Mouse (Mus musculus): ENCODE measurements around the gene Tspan31. TPM values are rescaled to one million over a fixed set of nuclear protein-coding genes. Genes with fewer than 3 reads are reported as not detected.
"Not testable (repeated sequence)": the region's sequence is repeated elsewhere in the genome, so short reads cannot be mapped to it uniquely, and the experiment has no call there.

The Tspan31 gene
- total RNA-seq, 4 experiments from 2014 or later, result 43.7 to 50.9 (median 48.6) TPM

DNA sequence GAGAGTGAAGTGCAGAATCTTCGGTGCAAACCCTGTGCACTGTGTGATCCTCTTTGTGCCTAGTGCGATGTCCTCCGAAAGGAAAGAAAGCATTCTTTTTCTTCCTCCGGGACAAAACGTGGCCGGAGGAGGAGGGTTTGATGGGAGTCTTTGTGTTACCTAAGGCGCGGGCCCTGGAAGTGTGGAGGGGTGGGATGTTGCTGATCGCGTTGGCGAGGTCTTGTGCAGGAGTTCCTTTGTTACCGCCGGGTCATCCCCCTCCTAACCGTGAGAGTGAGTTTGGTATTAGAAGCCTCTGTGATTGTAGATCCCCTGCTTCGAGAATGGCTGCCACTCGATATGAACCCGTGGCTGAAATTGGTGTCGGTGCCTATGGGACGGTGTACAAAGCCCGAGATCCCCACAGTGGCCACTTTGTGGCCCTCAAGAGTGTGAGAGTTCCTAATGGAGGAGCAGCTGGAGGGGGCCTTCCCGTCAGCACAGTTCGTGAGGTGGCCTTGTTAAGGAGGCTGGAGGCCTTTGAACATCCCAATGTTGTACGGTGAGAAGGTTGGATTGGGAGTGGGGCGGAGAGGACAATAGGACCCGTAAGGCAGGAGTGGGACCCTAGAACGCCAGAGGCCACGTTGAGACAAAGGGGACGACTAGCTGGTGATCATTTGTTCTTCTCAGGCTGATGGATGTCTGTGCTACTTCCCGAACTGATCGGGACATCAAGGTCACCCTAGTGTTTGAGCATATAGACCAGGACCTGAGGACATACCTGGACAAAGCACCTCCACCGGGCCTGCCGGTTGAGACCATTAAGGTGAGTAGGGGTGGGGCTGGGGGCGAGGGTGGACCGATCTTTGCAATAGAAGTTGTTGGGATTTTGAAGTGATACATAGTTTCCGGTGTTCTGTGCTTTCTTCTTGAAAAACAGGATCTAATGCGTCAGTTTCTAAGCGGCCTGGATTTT, 5.9 kb downstream of the Tspan31 start:
- no peak for DNase-seq (ENCODE audit: low spot score)

GRCm38 (mm10) chr10:127063239-127063872, 6.7 kb downstream of the Tspan31 start, which contains the start of gene Cdk4:
Gene Cdk4 (plus strand): TSS chr10:127063534.
- DNase-seq (ENCODE audit: low spot score), result peak; percentile 97

GRCm38 (mm10) chr10:127062503-127062902, 7.6 kb downstream of the Tspan31 start:
- DNase-seq (ENCODE audit: low spot score), result no peak

GRCm38 (mm10) chr10:127062101-127062500, 8.0 kb downstream of the Tspan31 start:
- DNase-seq (ENCODE audit: low spot score), result not testable (repeated sequence)

DNA sequence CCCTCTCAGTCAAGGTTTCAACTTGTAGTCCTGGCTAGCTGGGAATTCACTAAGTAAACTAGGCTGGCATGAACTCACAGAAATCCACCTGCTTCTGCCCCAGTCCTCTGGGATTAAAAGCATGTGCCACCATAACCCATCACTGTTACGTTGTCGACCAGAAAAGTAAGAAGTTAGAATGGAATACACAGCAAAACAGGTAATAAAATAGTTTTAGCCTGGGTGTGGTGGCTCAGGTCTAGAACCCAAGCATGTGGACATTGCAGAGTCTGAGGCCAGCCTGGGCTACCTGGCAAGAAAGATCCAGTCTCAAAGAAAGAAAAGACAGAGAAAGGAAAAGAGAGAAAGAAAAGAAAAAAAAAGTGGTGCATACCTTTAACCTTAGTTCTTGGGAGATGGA, 8.6 kb downstream of the Tspan31 start:
- no peak for DNase-seq (ENCODE audit: low spot score)

DNA sequence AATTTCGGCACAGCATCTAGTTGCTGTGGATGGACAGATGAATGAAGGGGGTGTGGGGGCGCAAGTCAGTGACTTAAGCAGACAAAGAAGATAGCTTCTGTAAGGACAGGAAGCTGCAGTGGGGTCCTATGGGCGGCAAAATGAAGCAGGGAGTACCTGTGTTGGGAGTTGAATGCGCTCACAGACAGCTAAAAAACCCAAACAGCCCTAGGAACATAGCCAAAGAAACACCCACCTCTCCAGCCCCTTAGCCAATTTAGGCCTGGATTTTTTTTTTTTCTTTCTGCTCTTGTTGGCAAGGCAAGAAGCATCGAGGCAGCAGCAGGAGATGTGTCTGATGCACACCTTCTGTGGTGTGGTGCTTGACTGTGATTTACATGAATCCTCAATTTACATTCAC, 9.0 kb downstream of the Tspan31 start:
- no peak for DNase-seq (ENCODE audit: low spot score)

- DNase-seq (ENCODE audit: low spot score), result no peak
Observed at GRCm38 (mm10) chr10:127059968-127060916, 9.8 kb downstream of the Tspan31 start, which contains the start of gene March9. Gene March9 (minus strand): TSS chr10:127060184.

DNA sequence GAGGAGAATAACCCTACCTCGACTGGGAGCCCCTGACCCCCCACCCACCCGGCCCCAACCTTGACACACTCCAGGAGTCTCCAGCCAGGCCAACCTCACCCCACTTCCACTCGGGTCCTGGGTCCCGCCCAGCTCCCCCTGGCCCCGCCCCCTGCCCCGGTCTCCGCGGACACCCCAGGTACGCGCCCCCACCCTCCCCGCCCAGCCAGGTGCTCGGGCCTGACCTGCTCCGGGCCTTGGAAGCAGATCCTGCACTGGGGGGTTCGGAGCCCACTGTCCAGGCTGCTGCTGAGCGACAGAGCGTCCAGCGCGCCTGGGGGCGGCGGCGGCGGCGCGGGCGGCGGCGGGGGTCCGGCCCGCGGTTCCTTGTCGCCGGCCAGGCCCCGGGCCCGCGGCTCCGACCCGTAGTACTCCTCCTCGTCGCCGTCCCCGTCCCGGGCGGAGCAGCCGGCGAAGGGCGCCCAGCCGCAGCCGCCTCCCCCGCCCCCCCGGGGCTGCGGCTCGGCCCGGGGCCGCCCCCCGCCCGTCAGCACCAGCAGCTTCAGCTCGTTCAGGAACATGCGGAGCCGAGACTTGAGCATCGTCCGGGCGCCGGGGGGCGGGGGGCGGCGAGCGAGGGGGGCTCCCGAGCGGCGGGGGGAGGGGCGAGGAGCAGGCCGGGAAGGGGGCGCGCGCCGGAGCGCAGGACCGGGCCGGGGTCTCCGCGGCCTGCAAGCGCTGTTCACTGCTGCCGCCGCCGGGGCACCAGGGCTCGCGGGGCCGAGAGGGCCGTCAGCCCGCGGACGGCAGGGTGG, 10.7 kb downstream of the Tspan31 start:
- DNase-seq (ENCODE audit: low spot score), result no peak

- DNase-seq (ENCODE audit: low spot score), result no peak
Observed at GRCm38 (mm10) chr10:127058708-127059107, 11.4 kb downstream of the Tspan31 start.

GRCm38 (mm10) chr10:127058161-127058560, 11.9 kb downstream of the Tspan31 start:
- DNase-seq (ENCODE audit: low spot score), result peak; percentile 68

DNA sequence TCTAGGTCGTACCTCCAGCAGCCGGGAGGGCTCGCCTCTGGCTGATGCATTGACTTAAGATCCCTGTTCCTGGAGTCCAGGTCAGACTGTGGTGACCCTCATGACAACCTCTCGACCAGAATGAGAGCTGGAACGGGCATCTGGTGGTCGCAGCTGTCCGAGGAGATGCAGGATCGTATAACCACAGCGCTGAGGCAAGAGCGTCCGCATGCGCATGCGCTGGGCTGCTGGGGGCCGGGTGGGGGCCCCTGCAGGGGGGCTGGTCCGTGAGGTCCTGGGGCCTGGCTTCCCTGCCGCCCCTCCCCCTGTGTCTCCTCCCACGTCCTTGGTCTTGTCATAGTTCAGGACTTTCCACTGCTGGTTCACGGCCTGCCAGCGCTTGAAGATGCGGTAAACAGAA, 13.6 kb downstream of the Tspan31 start:
- no peak for DNase-seq (ENCODE audit: low spot score)

DNA sequence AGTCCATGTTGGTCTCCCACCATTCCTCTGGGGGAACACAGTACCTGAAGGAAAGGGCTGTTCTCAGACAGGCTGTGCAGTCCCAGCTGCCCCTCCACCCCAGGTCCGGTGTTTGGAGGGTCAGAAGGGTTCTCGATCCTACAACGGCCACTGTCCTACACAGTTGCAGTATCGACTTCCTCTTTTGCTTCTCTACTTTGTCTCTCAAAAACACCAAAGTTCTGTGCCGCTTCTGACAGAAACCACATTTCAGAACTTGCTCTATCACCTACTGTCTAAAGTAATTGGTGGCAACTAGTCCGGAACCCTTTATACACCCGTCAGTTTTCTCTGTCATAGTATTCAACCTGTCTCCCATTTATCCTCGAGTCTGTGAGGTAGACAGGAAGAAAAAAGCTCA, 14.7 kb downstream of the Tspan31 start:
- DNase-seq (ENCODE audit: low spot score), result no peak

- DNase-seq (ENCODE audit: low spot score), result no peak
Observed at GRCm38 (mm10) chr10:127054646-127055045, 15.4 kb downstream of the Tspan31 start.

DNA sequence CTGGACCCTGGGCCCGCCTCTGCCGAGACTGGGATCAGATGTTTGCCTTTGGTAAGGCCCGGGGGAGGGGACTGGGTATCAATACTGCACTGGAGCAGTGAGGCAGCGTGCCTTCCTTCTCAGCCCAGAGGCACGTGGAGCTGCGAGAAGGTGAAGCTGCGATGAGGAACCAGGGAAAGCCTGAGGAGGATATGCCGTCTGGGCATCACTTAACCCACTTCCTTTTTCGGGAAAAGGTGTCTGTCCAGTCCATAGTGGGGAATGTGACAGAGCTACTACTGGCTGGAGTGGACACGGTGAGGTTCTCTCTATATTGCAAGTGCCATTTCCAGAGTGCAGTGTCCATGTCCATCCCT, 20.0 kb downstream of the Tspan31 start:
- DNase-seq (ENCODE audit: low spot score), result no peak

DNA sequence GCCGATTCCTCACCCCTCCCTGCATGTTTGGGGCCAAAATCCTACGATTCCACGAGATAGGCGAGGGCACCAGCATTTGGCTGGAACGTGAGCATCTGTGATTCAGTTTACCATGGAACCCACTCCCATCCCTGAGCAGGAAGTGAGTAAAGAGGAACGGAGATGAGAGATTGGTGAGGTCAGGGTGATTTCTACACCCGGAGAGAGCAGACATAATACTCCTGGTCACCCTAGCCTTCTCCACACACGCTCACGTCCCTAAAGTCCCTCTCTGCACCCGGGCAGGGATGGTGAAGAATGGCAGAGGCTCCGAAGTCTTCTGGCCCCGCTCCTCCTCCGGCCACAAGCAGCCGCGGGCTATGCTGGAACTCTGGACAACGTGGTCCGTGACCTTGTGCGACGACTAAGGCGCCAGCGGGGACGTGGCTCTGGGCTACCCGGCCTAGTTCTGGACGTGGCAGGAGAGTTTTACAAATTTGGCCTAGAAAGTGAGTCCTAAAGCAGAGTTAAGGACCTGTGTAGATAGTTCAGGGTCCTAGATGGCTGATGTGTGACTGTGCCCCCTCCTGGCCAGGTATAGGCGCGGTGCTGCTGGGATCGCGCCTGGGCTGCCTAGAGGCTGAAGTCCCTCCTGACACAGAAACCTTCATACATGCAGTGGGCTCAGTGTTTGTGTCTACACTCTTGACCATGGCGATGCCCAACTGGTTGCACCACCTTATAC, 20.5 kb downstream of the Tspan31 start:
- no peak for DNase-seq (ENCODE audit: low spot score)

GRCm38 (mm10) chr10:127048608-127049394, 21.3 kb downstream of the Tspan31 start:
- no peak for DNase-seq (ENCODE audit: low spot score)

- DNase-seq (ENCODE audit: low spot score), result no peak
Observed at GRCm38 (mm10) chr10:127047954-127048353, 22.1 kb downstream of the Tspan31 start, which contains the start of gene Cyp27b1. Gene Cyp27b1 (plus strand): TSS chr10:127048250.

DNA sequence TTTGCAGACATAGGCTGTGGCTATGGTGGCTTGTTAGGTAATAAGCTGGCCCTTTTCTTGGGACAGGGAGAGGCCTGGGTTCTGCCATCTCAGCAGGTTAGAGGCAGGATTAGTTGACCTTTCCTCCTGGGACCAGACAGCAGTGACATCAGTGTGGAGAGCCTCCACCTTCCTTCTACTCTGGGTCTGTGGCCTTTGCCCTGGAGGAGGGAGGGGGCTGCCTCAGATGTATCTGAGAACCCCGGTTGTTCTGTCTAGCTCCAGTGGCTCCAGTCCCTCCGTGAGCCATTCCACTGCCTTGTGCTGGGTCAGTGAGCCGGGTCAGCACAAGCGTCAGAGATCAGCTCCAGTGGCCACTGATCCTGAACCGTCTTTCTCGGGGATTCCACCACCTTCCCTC, 26.9 kb downstream of the Tspan31 start:
- no peak for DNase-seq (ENCODE audit: low spot score)

GRCm38 (mm10) chr10:127042468-127043115, 27.5 kb downstream of the Tspan31 start:
- no peak for DNase-seq (ENCODE audit: low spot score)

All from heart, adult 8-10 months (tissue).